8 mouse cellular contexts compared by ENCODE assay signal in the genomic region with DNA sequence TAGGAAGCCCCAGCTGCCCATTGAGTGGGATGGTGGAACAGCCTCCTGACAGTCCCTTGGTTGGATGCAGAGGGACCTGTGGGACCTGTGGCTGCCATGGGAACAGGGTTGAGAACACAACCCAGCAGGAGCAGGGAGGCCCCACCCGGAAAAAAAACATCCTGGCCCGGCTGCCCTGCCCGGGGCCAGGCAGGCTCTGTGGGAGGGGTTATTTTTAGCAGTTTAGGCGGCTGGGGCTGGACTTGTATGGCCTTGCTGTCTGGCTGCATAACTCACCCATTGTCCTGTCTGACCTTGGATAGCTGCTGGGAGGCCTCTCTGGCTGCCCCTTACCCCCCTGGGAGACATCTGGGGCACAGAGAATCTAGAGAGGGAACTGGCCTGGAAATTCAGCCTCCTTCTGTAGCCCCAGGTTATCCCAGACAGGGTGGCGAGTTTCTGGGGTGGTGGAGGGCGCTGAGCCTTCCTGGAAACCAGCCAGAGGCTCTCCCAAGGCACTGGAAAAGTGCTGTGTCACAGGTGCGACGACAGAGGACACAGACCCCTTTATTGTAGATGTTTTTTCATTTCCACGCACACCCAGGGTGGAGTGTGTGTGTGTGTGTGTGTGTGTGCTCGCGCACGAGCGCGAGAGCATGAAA. TPM values are rescaled to one million over a fixed set of nuclear protein-coding genes. Genes with fewer than 3 reads are reported as not detected.
A peak's percentile ranks its signal among the peaks of the same experiment; 100 is the strongest.
DNase-seq lines count a peak whose midpoint lies in the region; TF ChIP-seq lines count a peak whose summit lies in the region.

No protein-coding gene starts in this region.

- peak; percentile 86 for DNase-seq in Muller cell, postnatal 12 days (ENCODE audit: inconsistent ontology term)
- peak; percentile 47 for DNase-seq in brain, embryonic 14.5 days (ENCODE audit: low read depth)
- peak; percentile 89 to 92 for DNase-seq in heart, adult 9 months (ENCODE audit: low spot score in 2 of 2)
- DNase-seq in kidney, adult 8-10 months = peak; percentile 84 to 92
- peak; percentile 75 for DNase-seq in lung, postnatal 10 days
- DNase-seq in spleen, postnatal 36 days (ENCODE audit: low spot score in 2 of 2) = no peak
- no peak for DNase-seq in layer of hippocampus, adult 9-11 months
- DNase-seq in thymus, postnatal 10 days (ENCODE audit: low spot score in 2 of 2) = no peak

- no peak for TF ChIP-seq POLR2A in brain, embryonic 14.5 days (IDR thresholded peaks at IDR 0.05; ENCODE audit: borderline replicate concordance, extremely low read depth, insufficient read depth, insufficient read length, poor library complexity, severe bottlenecking)

- no peak for TF ChIP-seq CTCF in brain, embryonic 14.5 days (IDR thresholded peaks at IDR 0.05; ENCODE audit: borderline replicate concordance, extremely low read depth, insufficient read depth, insufficient read length)

RNA-seq across cellular contexts. Expression of gene Wbp2, which starts 17.3 kb away (rescaled TPM):
- 142 and 148 TPM in 2 replicates for polyA plus RNA-seq in brain, embryonic 14.5 days (2012; rRNA removed)

RNA-seq across cellular contexts. Expression of gene Trim47, which starts 22.9 kb away (rescaled TPM):
- 4.2 and 5.3 TPM in 2 replicates for polyA plus RNA-seq in brain, embryonic 14.5 days (2012; rRNA removed)

RNA-seq across cellular contexts. Expression of gene Unc13d, which starts 26.4 kb away (rescaled TPM):
- 0.97 and 1.1 TPM in 2 replicates for polyA plus RNA-seq in brain, embryonic 14.5 days (2012; rRNA removed)

RNA-seq across cellular contexts. Expression of gene Trim65, which starts 26.8 kb away (rescaled TPM):
- 2.2 and 3.4 TPM in 2 replicates for polyA plus RNA-seq in brain, embryonic 14.5 days (2012; rRNA removed)

RNA-seq across cellular contexts. Expression of gene Mrpl38, which starts 34.5 kb away (rescaled TPM):
- 31.8 and 38.6 TPM in 2 replicates for polyA plus RNA-seq in brain, embryonic 14.5 days (2012; rRNA removed)

Comparison
In these comparisons a context has a peak if more than half of its experiments do, and no peak if none do; other contexts are left out.
1. DNase-seq: peak in Muller cell, postnatal 12 days (single experiment), brain, embryonic 14.5 days (single experiment), heart, adult 9 months (2 of 2), kidney, adult 8-10 months (2 of 2) and lung, postnatal 10 days (single experiment); none in spleen, postnatal 36 days (0 of 2), layer of hippocampus, adult 9-11 months (single experiment) and thymus, postnatal 10 days (0 of 2).